Mouse (Mus musculus) liver, embryonic 15.5 days (tissue): ENCODE results near the gene Clgn. TPM values are rescaled to one million over a fixed set of nuclear protein-coding genes. Genes with fewer than 3 reads are reported as not detected.

ENCODE experiments used
- ATAC-seq: fragments of 200-750 bp; cut with Nextera tagmentation; 2 replicates; pipeline ENCODE4 v1.8.0; 2017; ENCODE audit warnings: moderate number of reproducible peaks, mild to moderate bottlenecking, moderate library complexity; ENCODE audit not compliant: insufficient read depth
- H3K27ac ChIP-seq: fragments of 300-500 bp; sonication (generic); replicated peaks from 2 replicates; pipeline ENCODE4 v1.5.1; 2015; ENCODE audit warnings: mild to moderate bottlenecking, inconsistent platforms
- H3K27me3 ChIP-seq: fragments of 300-500 bp; sonication (generic); 2 replicates; pipeline ENCODE4 v1.6.1; 2015; ENCODE audit warnings: mild to moderate bottlenecking, inconsistent platforms
- H3K36me3 ChIP-seq: fragments of 300-500 bp; sonication (generic); replicated peaks from 2 replicates; pipeline ENCODE4 v1.6.1; 2015; ENCODE audit warnings: moderate library complexity, mild to moderate bottlenecking, inconsistent platforms
- H3K4me1 ChIP-seq: fragments of 300-500 bp; sonication (generic); replicated peaks from 2 replicates; pipeline ENCODE4 v1.6.1; 2015; ENCODE audit warnings: inconsistent platforms
- H3K4me2 ChIP-seq: fragments of 300-500 bp; sonication (generic); 2 replicates; pipeline ENCODE4 v1.6.1; 2015; ENCODE audit warnings: moderate library complexity, mild to moderate bottlenecking, inconsistent platforms
- H3K4me3 ChIP-seq: fragments of 300-500 bp; sonication (generic); replicated peaks from 2 replicates; pipeline ENCODE4 v1.5.1; 2015; ENCODE audit warnings: mild to moderate bottlenecking, inconsistent platforms
- H3K9ac ChIP-seq: fragments of 300-500 bp; sonication (generic); 2 replicates; pipeline ENCODE4 v1.6.1; 2015; ENCODE audit warnings: moderate library complexity, mild to moderate bottlenecking, inconsistent platforms
- H3K9me3 ChIP-seq: fragments of 300-500 bp; sonication (generic); replicated peaks from 2 replicates; pipeline ENCODE4 v1.6.1; 2016; ENCODE audit warnings: inconsistent platforms
- WGBS: fragments of 180-500 bp; shearing (Covaris S2); methylation state at CpG from one replicate; pipeline ENCODE4 v1.1.7; 2015; ENCODE audit warnings: mixed read lengths; ENCODE audit not compliant: insufficient replicate concordance; 5-methylcytosine and 5-hydroxymethylcytosine counted together
- polyA plus RNA-seq: library from polyadenylated mRNA; unstranded; fragments of >200 nt; fragmentation: Nextera tagmentation; extraction: Ambion mirVana; gene quantifications from 2 replicates; pipeline ENCODE4 v1.2.1, GENCODE M21; 2015

Gene Clgn
- polyA plus RNA-seq, 1 experiment from 2014 or later, result 0.28 TPM

DNA sequence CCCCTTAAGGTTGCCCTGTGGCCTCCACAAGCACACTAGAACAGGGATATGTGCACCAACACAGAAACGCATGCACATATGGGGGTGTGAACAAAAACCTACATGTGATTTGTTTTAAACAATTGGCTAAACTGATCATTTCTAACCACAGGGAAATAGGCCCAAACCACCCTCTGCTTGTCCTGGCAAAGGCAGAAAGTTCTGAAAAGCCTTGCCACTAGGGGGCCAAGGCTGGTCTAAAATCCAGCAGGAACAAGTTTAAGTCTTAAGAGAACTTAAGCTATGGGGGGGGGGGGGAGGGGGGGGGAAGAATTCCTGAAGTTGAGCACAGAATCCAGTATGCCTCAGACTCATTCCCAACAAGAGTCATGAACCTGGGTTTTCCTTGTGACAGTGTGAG lies 60.3 kb downstream of the Clgn start:
- WGBS, result 66% methylated on average over 1 of the region's 1 CpGs
- Histone ChIP-seq H3K9ac (no peak overlapping the region), H3K9me3 (no peaks in the 10 kb centered on the region), H3K4me2 (no peak overlapping the region), H3K4me1 (0 out of 2 replicates have a peak, but pooled peaks cover 3% of the 10 kb centered on the region), H3K27ac (no peak overlapping the region), H3K27me3 (no peaks in the 10 kb centered on the region), H3K4me3 (no peak overlapping the region), H3K36me3 (no peaks in the 10 kb centered on the region)
- no peak for ATAC-seq

DNA sequence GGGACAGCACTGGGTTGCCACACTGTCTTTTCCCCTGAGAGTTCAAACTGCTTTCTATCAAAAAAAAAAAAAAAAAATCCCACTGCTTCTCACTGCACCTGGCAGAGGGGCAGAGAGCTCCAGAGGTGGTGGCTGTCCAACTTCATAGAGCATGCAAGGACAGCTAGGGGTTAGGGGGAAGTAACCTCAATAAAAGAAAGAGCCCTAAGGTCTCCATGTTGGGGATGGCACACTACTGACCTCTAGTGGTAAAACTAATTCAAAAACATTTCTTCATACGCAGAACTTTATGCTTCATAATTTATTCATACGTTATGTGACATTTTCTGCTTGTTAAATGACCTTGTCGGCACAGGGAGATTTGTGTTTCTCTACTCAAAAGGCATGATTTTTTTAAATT lies 61.4 kb downstream of the Clgn start:
- WGBS, result 16% methylated on average over 3 of the region's 3 CpGs

GRCm38 (mm10) chr8:83457121-83457520 lies 67.5 kb downstream of the Clgn start:
- Histone ChIP-seq H3K27ac (no peak overlapping the region), H3K4me3 (no peak overlapping the region), H3K4me2 (no peak overlapping the region), H3K9ac (no peak overlapping the region), H3K36me3 (no peaks in the 10 kb centered on the region), H3K27me3 (no peaks in the 10 kb centered on the region), H3K9me3 (no peaks in the 10 kb centered on the region), H3K4me1 (no peaks in the 10 kb centered on the region)
- no peak for ATAC-seq
- 55% methylated on average over 6 of the region's 6 CpGs for WGBS

More for the DNA sequence above, 61.4 kb downstream of the Clgn start:
- Histone ChIP-seq H3K4me1 (0 out of 2 replicates have a peak, but pooled peaks cover 3% of the 10 kb centered on the region), H3K4me2 (no peak overlapping the region), H3K27ac (no peak overlapping the region), H3K9ac (no peak overlapping the region), H3K36me3 (no peaks in the 10 kb centered on the region), H3K4me3 (no peak overlapping the region), H3K27me3 (no peaks in the 10 kb centered on the region), H3K9me3 (no peaks in the 10 kb centered on the region)
- ATAC-seq, result no peak

DNA sequence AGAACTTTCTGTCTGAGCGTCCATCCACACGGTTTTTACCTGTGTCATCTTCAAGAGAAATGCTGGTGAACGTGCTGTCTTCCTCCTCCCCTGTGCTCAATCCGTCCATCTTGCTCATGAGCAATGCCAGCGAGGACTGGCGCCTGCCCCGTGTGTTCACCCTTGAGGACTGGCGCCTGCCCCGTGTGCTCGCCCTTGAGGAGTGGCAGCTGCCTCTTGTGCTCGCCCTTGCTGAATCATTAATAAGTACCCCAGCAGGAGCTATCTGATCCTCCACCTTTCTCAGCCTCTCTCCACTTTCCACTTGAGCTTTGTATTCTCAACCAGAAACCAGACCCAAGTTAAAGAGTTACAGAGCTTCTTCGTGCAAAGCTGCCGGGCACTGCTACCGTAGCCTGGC lies 68.6 kb downstream of the Clgn start, which contains the start of gene Scoc:
Gene Scoc (minus strand): TSS at position 170 of the 400 bp plus-strand sequence.
- Histone ChIP-seq H3K4me1 (no peaks in the 10 kb centered on the region), H3K9ac (no peak within 1 kb of the TSS), H3K9me3 (no peaks in the 10 kb centered on the region), H3K36me3 (no peaks in the 10 kb centered on the region), H3K27me3 (no peaks in the 10 kb centered on the region), H3K4me3 (no peak within 1 kb of the TSS), H3K27ac (no peak within 1 kb of the TSS), H3K4me2 (no peak within 1 kb of the TSS)
- 72% methylated on average over 14 of the region's 14 CpGs for WGBS
- ATAC-seq, result no peak

- no peak for ATAC-seq
- 37% methylated on average over 3 of the region's 3 CpGs for WGBS
- Histone ChIP-seq H3K4me3 (no peak overlapping the region), H3K9me3 (no peaks in the 10 kb centered on the region), H3K4me1 (no peaks in the 10 kb centered on the region), H3K27me3 (no peaks in the 10 kb centered on the region), H3K9ac (no peak overlapping the region), H3K27ac (no peak overlapping the region), H3K4me2 (no peak overlapping the region), H3K36me3 (no peaks in the 10 kb centered on the region)
These were observed 69.9 kb downstream of the Clgn start for GRCm38 (mm10) chr8:83459606-83460005.

Other genes starting within 250 kb of the Clgn start
- 0.40 and 0.53 TPM in 2 replicates for gene Tbc1d9, start 224.5 kb upstream of the Clgn start, polyA plus RNA-seq
- 0.15 and 0.29 TPM in 2 replicates for gene Gm10645, start 223.7 kb upstream of the Clgn start, polyA plus RNA-seq
- not detected in 2 replicates for gene Ucp1, start 99.5 kb upstream of the Clgn start, polyA plus RNA-seq
- gene Elmod2, start 57.4 kb upstream of the Clgn start, polyA plus RNA-seq, result 5.5 and 6.0 TPM in 2 replicates
- gene Mgat4d, start 41.4 kb upstream of the Clgn start, polyA plus RNA-seq, result not detected in 2 replicates
- 45.8 and 53.8 TPM in 2 replicates for gene Scoc, start 68.5 kb downstream of the Clgn start, polyA plus RNA-seq
- not detected in 2 replicates for gene Olfr370, start 145.9 kb downstream of the Clgn start, polyA plus RNA-seq
- gene Ndufb7, start 176.8 kb downstream of the Clgn start, polyA plus RNA-seq, result 231 and 237 TPM in 2 replicates
- gene Tecr, start 218.1 kb downstream of the Clgn start, polyA plus RNA-seq, result 329 and 344 TPM in 2 replicates
- gene Dnajb1, start 218.3 kb downstream of the Clgn start, polyA plus RNA-seq, result 52.7 and 56.0 TPM in 2 replicates